Mouse (Mus musculus) C2C12 (cell line): ENCODE measurements at regions not wholly inside any gene's neighbourhood (a gene's known extent, or its start where the extent isn't known, plus 50 kb on each side); places are given as distances from the start of the nearest gene placed in this dataset.

Experiments
- H3K27me3 ChIP-seq: one replicate; pipeline ENCODE4 v1.6.1; 2011; ENCODE audit not compliant: control insufficient read depth, insufficient read depth, insufficient read length
- H3K36me3 ChIP-seq: one replicate; pipeline ENCODE4 v1.6.1; 2011; ENCODE audit not compliant: control insufficient read depth, insufficient read depth
- H3K4me3 ChIP-seq: one replicate; pipeline ENCODE4 v1.5.1; 2011; ENCODE audit warnings: mild to moderate bottlenecking, control low read depth; ENCODE audit not compliant: poor library complexity, insufficient read depth, severe bottlenecking
- H3K79me2 ChIP-seq: one replicate; pipeline ENCODE4 v1.6.1; 2011; ENCODE audit not compliant: control insufficient read depth, insufficient read depth
- H3K79me3 ChIP-seq: one replicate; pipeline ENCODE4 v1.6.1; 2011; ENCODE audit warnings: low read depth, control low read depth
- H3ac ChIP-seq: one replicate; pipeline ENCODE3; 2011; ENCODE audit warnings: low read depth; ENCODE audit not compliant: control insufficient read depth, insufficient read length
- CEBPB ChIP-seq: IDR thresholded peaks from one replicate; pipeline ENCODE4 v1.6.1; 2011; ENCODE audit warnings: low read depth, mild to moderate bottlenecking, control low read depth, moderate library complexity
- CTCF ChIP-seq: IDR thresholded peaks from one replicate; pipeline ENCODE4 v1.5.1; 2011; ENCODE audit not compliant: control insufficient read depth, insufficient read depth, insufficient read length
- FOSL1 ChIP-seq: IDR thresholded peaks from one replicate; pipeline ENCODE4 v1.8.0; 2011; ENCODE audit warnings: mild to moderate bottlenecking, low read length; ENCODE audit not compliant: poor library complexity, insufficient read depth, severe bottlenecking
- MAX ChIP-seq: IDR thresholded peaks from one replicate; pipeline ENCODE4 v1.6.1; 2011; ENCODE audit warnings: mild to moderate bottlenecking, control low read depth
- MYOD1 ChIP-seq: IDR thresholded peaks from one replicate; pipeline ENCODE4 v1.6.1; 2011; ENCODE audit warnings: low read depth; ENCODE audit not compliant: control insufficient read depth, insufficient read length
- MYOG ChIP-seq: IDR thresholded peaks from one replicate; pipeline ENCODE4 v1.6.1; 2011; ENCODE audit not compliant: control insufficient read depth, insufficient read length; ENCODE audit errors: extremely low read depth
- USF1 ChIP-seq: IDR thresholded peaks from one replicate; pipeline ENCODE4 v1.6.1; 2011; ENCODE audit warnings: low read depth, mild to moderate bottlenecking, control low read depth, moderate library complexity

- H3K4me3 ChIP-seq = no peak overlapping the region
- H3K79me2 ChIP-seq = no peaks in the 10 kb centered on the region
- H3ac ChIP-seq = no peak overlapping the region
- H3K79me3 ChIP-seq = no peaks in the 10 kb centered on the region
- peaks cover 4% of the 10 kb centered on the region for H3K27me3 ChIP-seq
- no peaks in the 10 kb centered on the region for H3K36me3 ChIP-seq
- TF ChIP-seq MAX = no peak
- no peak for TF ChIP-seq CTCF
- TF ChIP-seq MYOD1 = no peak
- TF ChIP-seq USF1 = no peak
- no peak for TF ChIP-seq MYOG
- no peak for TF ChIP-seq CEBPB
- TF ChIP-seq FOSL1 = no peak
Measured at GRCm38 (mm10) chr7:68472800-68473199, 199.2 kb downstream of the Fam169b start.

- H3K4me3 ChIP-seq = no peak overlapping the region
- TF ChIP-seq MYOG (no peak), CTCF (no peak), USF1 (no peak), MAX (no peak), FOSL1 (no peak), MYOD1 (no peak), CEBPB (no peak)
Measured at GRCm38 (mm10) chr7:68470983-68471382, 197.3 kb downstream of the Fam169b start.

GRCm38 (mm10) chr7:68468574-68468973, 194.9 kb downstream of the Fam169b start:
- no peak overlapping the region for H3K4me3 ChIP-seq
- no peaks in the 10 kb centered on the region for H3K79me3 ChIP-seq
- no peak for TF ChIP-seq CEBPB
- TF ChIP-seq CTCF = no peak
- no peak for TF ChIP-seq MAX
- TF ChIP-seq MYOG = no peak
- no peak for TF ChIP-seq MYOD1
- no peak for TF ChIP-seq USF1
- no peak for TF ChIP-seq FOSL1
- no peaks in the 10 kb centered on the region for H3K79me2 ChIP-seq
- H3K36me3 ChIP-seq = no peaks in the 10 kb centered on the region
- H3ac ChIP-seq = no peak overlapping the region
- H3K27me3 ChIP-seq = peaks cover 4% of the 10 kb centered on the region

More at GRCm38 (mm10) chr7:68470983-68471382, 197.3 kb downstream of the Fam169b start:
- Histone ChIP-seq H3K27me3 (peaks cover 4% of the 10 kb centered on the region), H3K36me3 (no peaks in the 10 kb centered on the region), H3K79me3 (no peaks in the 10 kb centered on the region), H3ac (no peak overlapping the region), H3K79me2 (no peaks in the 10 kb centered on the region)

GRCm38 (mm10) chr7:68457842-68458241, 184.2 kb downstream of the Fam169b start:
- Histone ChIP-seq H3K27me3 (no peaks in the 10 kb centered on the region), H3K36me3 (no peaks in the 10 kb centered on the region), H3K4me3 (no peak overlapping the region), H3ac (no peak overlapping the region), H3K79me2 (no peaks in the 10 kb centered on the region), H3K79me3 (no peaks in the 10 kb centered on the region)
- TF ChIP-seq MAX = no peak
- no peak for TF ChIP-seq FOSL1
- TF ChIP-seq CTCF = no peak
- TF ChIP-seq CEBPB = no peak
- no peak for TF ChIP-seq MYOD1
- TF ChIP-seq MYOG = no peak
- TF ChIP-seq USF1 = no peak

- Histone ChIP-seq H3K36me3 (no peaks in the 10 kb centered on the region), H3K27me3 (no peaks in the 10 kb centered on the region), H3K79me3 (no peaks in the 10 kb centered on the region), H3ac (no peak overlapping the region), H3K4me3 (no peak overlapping the region), H3K79me2 (no peaks in the 10 kb centered on the region)
- no peak for TF ChIP-seq USF1
Measured at GRCm38 (mm10) chr7:68455451-68455850, 181.8 kb downstream of the Fam169b start.

GRCm38 (mm10) chr7:68453028-68453692, 179.5 kb downstream of the Fam169b start:
- Histone ChIP-seq H3K79me3 (no peaks in the 10 kb centered on the region), H3K27me3 (no peaks in the 10 kb centered on the region), H3K4me3 (no peak overlapping the region), H3K36me3 (no peaks in the 10 kb centered on the region), H3ac (no peak overlapping the region), H3K79me2 (no peaks in the 10 kb centered on the region)
- no peak for TF ChIP-seq MAX
